Mouse (Mus musculus) lung, embryonic 15.5 days (tissue): Measurements from ENCODE around the gene Gna13. TPM values are rescaled to one million over a fixed set of nuclear protein-coding genes. Genes with fewer than 3 reads are reported as not detected.
A peak's percentile ranks its signal among the peaks of the same experiment; 100 is the strongest.

Experiments
- ATAC-seq: fragments of 200-750 bp; cut with Nextera tagmentation; 2 replicates; pipeline ENCODE4 v1.8.0; 2017; ENCODE audit warnings: moderate number of reproducible peaks, borderline replicate concordance; ENCODE audit not compliant: low FRiP score, low TSS enrichment; ENCODE audit errors: extremely low read depth
- H3K27ac ChIP-seq: fragments of 300-500 bp; sonication (generic); 2 replicates; pipeline ENCODE4 v1.5.1; 2015; ENCODE audit warnings: moderate library complexity, mild to moderate bottlenecking, inconsistent platforms
- H3K27me3 ChIP-seq: fragments of 300-500 bp; sonication (generic); 2 replicates; pipeline ENCODE4 v1.6.1; 2015; ENCODE audit warnings: inconsistent platforms
- H3K36me3 ChIP-seq: fragments of 300-500 bp; sonication (generic); 2 replicates; pipeline ENCODE4 v1.6.1; 2015; ENCODE audit warnings: inconsistent platforms
- H3K4me1 ChIP-seq: fragments of 300-500 bp; sonication (generic); 2 replicates; pipeline ENCODE4 v1.6.1; 2015; ENCODE audit warnings: inconsistent platforms
- H3K4me2 ChIP-seq: fragments of 300-500 bp; sonication (generic); 2 replicates; pipeline ENCODE4 v1.6.1; 2015; ENCODE audit warnings: inconsistent platforms, mild to moderate bottlenecking, moderate library complexity
- H3K4me3 ChIP-seq: fragments of 300-500 bp; sonication (generic); 2 replicates; pipeline ENCODE4 v1.5.1; 2015; ENCODE audit warnings: mild to moderate bottlenecking, inconsistent platforms
- H3K9ac ChIP-seq: fragments of 300-500 bp; sonication (generic); 2 replicates; pipeline ENCODE4 v1.6.1; 2015; ENCODE audit warnings: inconsistent platforms
- H3K9me3 ChIP-seq: fragments of 300-500 bp; sonication (generic); 2 replicates; pipeline ENCODE4 v1.6.1; 2016; ENCODE audit warnings: inconsistent platforms
- WGBS: fragments of 180-500 bp; shearing (Covaris S2); methylation state at CpG from one replicate; pipeline ENCODE4 v1.1.7; 2015; 5-methylcytosine and 5-hydroxymethylcytosine counted together
- polyA plus RNA-seq: library from polyadenylated mRNA; unstranded; fragments of >200 nt; fragmentation: Nextera tagmentation; extraction: Ambion mirVana; gene quantifications from 2 replicates; pipeline ENCODE4 v1.2.1, GENCODE M21; 2015

Gene Gna13
- polyA plus RNA-seq, 1 experiment from 2014 or later: 27.8 TPM

- Histone ChIP-seq H3K4me1 (peaks cover 11% of the 10 kb centered on the region; the same call in 1 of the 2 replicates), H3K9ac (no peak overlapping the region), H3K4me3 (no peak overlapping the region), H3K36me3 (no peaks in the 10 kb centered on the region), H3K9me3 (no peaks in the 10 kb centered on the region), H3K27ac (no peak overlapping the region), H3K4me2 (no peak overlapping the region), H3K27me3 (no peaks in the 10 kb centered on the region)
- peak; percentile 25; the same call in 1 of the 2 replicates for ATAC-seq
- 80% methylated on average over 9 of the region's 9 CpGs for WGBS
Measured at GRCm38 (mm10) chr11:109417472-109418040, 54.9 kb downstream of the Gna13 start.

GRCm38 (mm10) chr11:109419461-109419860 lies 56.8 kb downstream of the Gna13 start:
- ATAC-seq: no peak
- 42% methylated on average over 4 of the region's 4 CpGs for WGBS
- Histone ChIP-seq H3K27ac (no peak overlapping the region), H3K9me3 (no peaks in the 10 kb centered on the region), H3K36me3 (no peaks in the 10 kb centered on the region), H3K4me3 (no peak overlapping the region), H3K27me3 (no peaks in the 10 kb centered on the region), H3K4me1 (peaks cover 11% of the 10 kb centered on the region; the same call in 1 of the 2 replicates), H3K4me2 (no peak overlapping the region; the same call in 1 of the 2 replicates), H3K9ac (no peak overlapping the region)

- Histone ChIP-seq H3K27me3 (no peaks in the 10 kb centered on the region), H3K4me1 (peaks cover 11% of the 10 kb centered on the region), H3K9ac (no peak overlapping the region), H3K9me3 (no peaks in the 10 kb centered on the region), H3K27ac (no peak overlapping the region), H3K4me3 (no peak overlapping the region), H3K36me3 (no peaks in the 10 kb centered on the region), H3K4me2 (no peak overlapping the region; the same call in 1 of the 2 replicates)
- no peak for ATAC-seq
- 37% methylated on average over 16 of the region's 16 CpGs for WGBS
Measured at GRCm38 (mm10) chr11:109419961-109420566, 57.4 kb downstream of the Gna13 start.

- Histone ChIP-seq H3K9me3 (no peaks in the 10 kb centered on the region), H3K4me3 (no peak overlapping the region), H3K4me1 (peaks cover 11% of the 10 kb centered on the region), H3K36me3 (no peaks in the 10 kb centered on the region), H3K27ac (no peak overlapping the region), H3K4me2 (no peak overlapping the region), H3K9ac (no peak overlapping the region), H3K27me3 (no peaks in the 10 kb centered on the region)
- WGBS: 57% methylated on average over 14 of the region's 14 CpGs
- no peak for ATAC-seq
Measured at GRCm38 (mm10) chr11:109420567-109420962, 57.9 kb downstream of the Gna13 start.

- Histone ChIP-seq H3K9me3 (no peaks in the 10 kb centered on the region), H3K4me2 (no peak overlapping the region), H3K4me1 (peaks cover 8% of the 10 kb centered on the region), H3K9ac (no peak overlapping the region), H3K4me3 (no peak overlapping the region), H3K36me3 (no peaks in the 10 kb centered on the region), H3K27me3 (no peaks in the 10 kb centered on the region), H3K27ac (no peak overlapping the region)
- no peak for ATAC-seq
- 73% methylated on average over 5 of the region's 5 CpGs for WGBS
Measured at GRCm38 (mm10) chr11:109421205-109421604, 58.6 kb downstream of the Gna13 start.

- no peaks in the 10 kb centered on the region for H3K36me3 ChIP-seq
- H3K9ac ChIP-seq: no peak overlapping the region
- H3K27me3 ChIP-seq: no peaks in the 10 kb centered on the region
- no peak for ATAC-seq
- H3K4me1 ChIP-seq: peaks cover 10% of the 10 kb centered on the region
- H3K4me2 ChIP-seq: no peak overlapping the region
- H3K4me3 ChIP-seq: no peak overlapping the region
- 92% methylated on average over 4 of the region's 4 CpGs for WGBS
- H3K27ac ChIP-seq: no peak overlapping the region
- H3K9me3 ChIP-seq: no peaks in the 10 kb centered on the region
Measured at GRCm38 (mm10) chr11:109422263-109422662, 59.6 kb downstream of the Gna13 start.

GRCm38 (mm10) chr11:109423294-109423693 lies 60.7 kb downstream of the Gna13 start:
- no peaks in the 10 kb centered on the region for H3K27me3 ChIP-seq
- no peaks in the 10 kb centered on the region for H3K36me3 ChIP-seq
- no peaks in the 10 kb centered on the region for H3K9me3 ChIP-seq
- H3K9ac ChIP-seq: no peak overlapping the region
- no peak for ATAC-seq
- no peak overlapping the region for H3K27ac ChIP-seq
- no peak overlapping the region for H3K4me2 ChIP-seq
- WGBS: 48% methylated on average over 1 of the region's 1 CpGs
- H3K4me1 ChIP-seq: peaks cover 10% of the 10 kb centered on the region
- no peak overlapping the region for H3K4me3 ChIP-seq

- H3K36me3 ChIP-seq: peaks cover 19% of the 10 kb centered on the region
- peak within 1 kb of the TSS; percentile 71 for H3K4me3 ChIP-seq
- H3K27me3 ChIP-seq: no peaks in the 10 kb centered on the region
- H3K27ac ChIP-seq: peak within 1 kb of the TSS; percentile 94
- peak within 1 kb of the TSS; percentile 72 for H3K9ac ChIP-seq
- H3K4me1 ChIP-seq: peaks cover 10% of the 10 kb centered on the region
- peak within 1 kb of the TSS; percentile 71 for H3K4me2 ChIP-seq
- under 1% methylated on average over 65 of the region's 65 CpGs for WGBS
- ATAC-seq: peak; percentile 98
- H3K9me3 ChIP-seq: no peaks in the 10 kb centered on the region
Measured at GRCm38 (mm10) chr11:109425392-109426271, 63.0 kb downstream of the Gna13 start, which contains the start of gene Amz2. Gene Amz2, plus strand, starts transcription at chr11:109425946.

GRCm38 (mm10) chr11:109426272-109426586 lies 63.6 kb downstream of the Gna13 start:
- H3K36me3 ChIP-seq: peaks cover 25% of the 10 kb centered on the region
- H3K9ac ChIP-seq: peak overlapping the region; percentile 72
- H3K4me1 ChIP-seq: peaks cover 10% of the 10 kb centered on the region
- peak overlapping the region; percentile 70 for H3K4me2 ChIP-seq
- no peak for ATAC-seq
- 1% methylated on average over 11 of the region's 11 CpGs for WGBS
- H3K27ac ChIP-seq: peak overlapping the region; percentile 94
- no peaks in the 10 kb centered on the region for H3K27me3 ChIP-seq
- peak overlapping the region; percentile 71 for H3K4me3 ChIP-seq
- H3K9me3 ChIP-seq: no peaks in the 10 kb centered on the region

GRCm38 (mm10) chr11:109427353-109427752 lies 64.7 kb downstream of the Gna13 start:
- peak overlapping the region; percentile 70; the same call in 1 of the 2 replicates for H3K4me2 ChIP-seq
- peaks cover 13% of the 10 kb centered on the region for H3K4me1 ChIP-seq
- no peak overlapping the region for H3K4me3 ChIP-seq
- 96% methylated on average over 5 of the region's 5 CpGs for WGBS
- no peak overlapping the region for H3K9ac ChIP-seq
- no peak for ATAC-seq
- no peak overlapping the region for H3K27ac ChIP-seq
- H3K27me3 ChIP-seq: no peaks in the 10 kb centered on the region
- peaks cover 30% of the 10 kb centered on the region for H3K36me3 ChIP-seq
- H3K9me3 ChIP-seq: no peaks in the 10 kb centered on the region

GRCm38 (mm10) chr11:109434233-109434798 lies 71.7 kb downstream of the Gna13 start:
- Histone ChIP-seq H3K9me3 (no peaks in the 10 kb centered on the region), H3K4me2 (no peak overlapping the region), H3K4me3 (no peak overlapping the region), H3K9ac (no peak overlapping the region), H3K36me3 (peaks cover 59% of the 10 kb centered on the region), H3K27me3 (no peaks in the 10 kb centered on the region), H3K4me1 (peaks cover 4% of the 10 kb centered on the region; the same call in 1 of the 2 replicates), H3K27ac (no peak overlapping the region)
- ATAC-seq: no peak
- 87% methylated on average over 16 of the region's 16 CpGs for WGBS
